Mouse (Mus musculus) brain, embryonic 14.5 days (tissue): ENCODE measurements around the gene Arxes2.
A peak's percentile ranks its signal among the peaks of the same experiment; 100 is the strongest.

Source experiments
- CTCF ChIP-seq: fragments of 200-500 bp; IDR thresholded peaks from 2 replicates; pipeline ENCODE4 v1.5.1; 2012; ENCODE audit warnings: inconsistent platforms, mild to moderate bottlenecking, moderate library complexity, borderline replicate concordance; ENCODE audit not compliant: insufficient read depth, insufficient read length; ENCODE audit errors: extremely low read depth
- POLR2A ChIP-seq: fragments of 200-500 bp; IDR thresholded peaks from 2 replicates; pipeline ENCODE4 v1.6.1; 2012; ENCODE audit warnings: mild to moderate bottlenecking, inconsistent platforms, borderline replicate concordance; ENCODE audit not compliant: poor library complexity, insufficient read depth, insufficient read length, severe bottlenecking; ENCODE audit errors: extremely low read depth

- TF ChIP-seq CTCF (peak; percentile 21; the same call in 1 of the 2 replicates), POLR2A (no peak)
These were observed 30.0 kb upstream of the Arxes2 start for GRCm38 (mm10) chrX:135963629-135964028.
